Mouse (Mus musculus): ENCODE data around the gene Pdss2. TPM values are rescaled to one million over a fixed set of nuclear protein-coding genes. Genes with fewer than 3 reads are reported as not detected.
A peak's percentile ranks its signal among the peaks of the same experiment; 100 is the strongest.

Pdss2 gene
- total and polyA plus RNA-seq, 2 experiments: 10.2 to 10.3 TPM

DNA sequence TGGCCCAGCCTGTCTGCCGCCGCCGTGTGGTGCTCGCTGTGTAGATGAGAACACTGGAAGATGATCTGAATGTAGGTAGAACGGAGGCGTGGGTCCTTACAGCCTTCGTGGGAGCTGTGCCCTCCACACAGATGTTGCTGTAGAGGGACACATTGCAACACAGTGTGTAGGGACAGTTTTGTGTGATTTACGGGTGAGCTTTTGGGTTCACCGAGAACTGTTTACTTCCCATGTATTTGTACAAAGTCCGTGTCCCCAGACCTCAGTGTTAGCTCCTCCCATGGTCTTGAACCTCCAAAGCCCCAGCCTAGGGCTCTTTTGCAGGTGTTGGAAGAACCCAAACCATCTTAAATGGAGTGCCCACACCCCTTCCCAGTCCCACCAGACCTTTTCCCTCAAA, 291.7 kb downstream of the Pdss2 start:
- H3K27ac ChIP-seq (replicated peaks; ENCODE audit: insufficient read depth, low read depth, low read length): peak overlapping the region; percentile 70
- peaks cover 20% of the 10 kb centered on the region for H3K4me1 ChIP-seq (ENCODE audit: control insufficient read depth, insufficient read depth, low read length)
- WGBS: 45% methylated on average over 10 of the region's 10 CpGs
- peak overlapping the region; percentile 4; the same call in 1 of the 2 replicates for H3K4me3 ChIP-seq (ENCODE audit: insufficient read depth, low read depth, low read length)
- DNase-seq (ENCODE audit: extremely low read depth, low read depth, low spot score): peak; percentile 88
- TF ChIP-seq POLR2A (IDR thresholded peaks at IDR 0.05; ENCODE audit: extremely low read depth, insufficient read depth, low read length) (no peak), CTCF (IDR thresholded peaks at IDR 0.05; ENCODE audit: low read depth, low read length) (no peak)
- peak overlapping the region; percentile 25; the same call in 1 of the 2 replicates for H3K9ac ChIP-seq (ENCODE audit: low read depth, low read length)
- peaks cover 2% of the 10 kb centered on the region; the same call in 1 of the 2 replicates for H3K36me3 ChIP-seq (ENCODE audit: control insufficient read depth, insufficient read depth, low read length)
- H3K27me3 ChIP-seq (ENCODE audit: control insufficient read depth, insufficient read depth, low read length): no peaks in the 10 kb centered on the region
- no peaks in the 10 kb centered on the region for H3K79me2 ChIP-seq (ENCODE audit: control insufficient read depth, insufficient read depth, low read length)

Other genes with a start within 250 kb of the Pdss2 start
- not detected in 2 replicates for gene Sobp, start 47.0 kb upstream of the Pdss2 start, total RNA-seq (2014; rRNA removed)
- gene Sobp, start 47.0 kb upstream of the Pdss2 start, polyA plus RNA-seq (2012; rRNA removed): 0.01 and 0.05 TPM in 2 replicates
- not detected in 2 replicates for gene 9030612E09Rik, start 46.8 kb upstream of the Pdss2 start, total RNA-seq (2014; rRNA removed)
- not detected in 2 replicates for gene 9030612E09Rik, start 46.8 kb upstream of the Pdss2 start, polyA plus RNA-seq (2012; rRNA removed)

Measured in liver, adult 2 months (tissue).